Mouse (Mus musculus) kidney, embryonic 16.5 days (tissue): ENCODE measurements around the gene Cysrt1. TPM values are rescaled to one million over a fixed set of nuclear protein-coding genes. Genes with fewer than 3 reads are reported as not detected.

Experiments used
- ATAC-seq: fragments of 200-750 bp; cut with Nextera tagmentation; 2 replicates; pipeline ENCODE4 v1.8.0; 2017; ENCODE audit warnings: moderate TSS enrichment; ENCODE audit not compliant: low FRiP score, low TSS enrichment
- H3K27ac ChIP-seq: fragments of 300-500 bp; sonication (generic); 2 replicates; pipeline ENCODE4 v1.5.1; 2014; ENCODE audit warnings: low read length
- H3K27me3 ChIP-seq: fragments of 300-500 bp; sonication (generic); 2 replicates; pipeline ENCODE4 v1.6.1; 2014; ENCODE audit warnings: low read length, control low read depth, mixed read lengths; ENCODE audit not compliant: insufficient read depth
- H3K36me3 ChIP-seq: fragments of 300-500 bp; sonication (generic); 2 replicates; pipeline ENCODE4 v1.6.1; 2014; ENCODE audit warnings: low read length, control low read depth, mixed read lengths; ENCODE audit not compliant: insufficient read depth
- H3K4me1 ChIP-seq: fragments of 300-500 bp; sonication (generic); 2 replicates; pipeline ENCODE4 v1.6.1; 2014; ENCODE audit warnings: low read length, control low read depth, mixed read lengths; ENCODE audit not compliant: insufficient read depth
- H3K4me2 ChIP-seq: fragments of 300-500 bp; sonication (generic); replicated peaks from 2 replicates; pipeline ENCODE4 v1.6.1; 2014; ENCODE audit warnings: low read depth, low read length
- H3K4me3 ChIP-seq: fragments of 300-500 bp; sonication (generic); 2 replicates; pipeline ENCODE4 v1.5.1; 2014; ENCODE audit warnings: mild to moderate bottlenecking, low read length
- H3K9ac ChIP-seq: fragments of 300-500 bp; sonication (generic); replicated peaks from 2 replicates; pipeline ENCODE4 v1.6.1; 2014; ENCODE audit warnings: low read length
- H3K9me3 ChIP-seq: fragments of 300-500 bp; sonication (generic); 2 replicates; pipeline ENCODE4 v1.6.1; 2016; ENCODE audit warnings: low read length, control low read depth
- WGBS: fragments of 180-500 bp; shearing (Covaris S2); extraction: QIAGEN DNeasy Blood & Tissue Kit; methylation state at CpG from one replicate; pipeline ENCODE4 v1.1.7; 2014; 5-methylcytosine and 5-hydroxymethylcytosine counted together
- polyA plus RNA-seq: library from polyadenylated mRNA; unstranded; fragments of >200 nt; fragmentation: Nextera tagmentation; extraction: Ambion mirVana; gene quantifications from 2 replicates; pipeline ENCODE4 v1.2.1, GENCODE M21; 2015

Gene Cysrt1
- polyA plus RNA-seq, 1 experiment from 2014 or later: 0.30 TPM

- WGBS: 74% methylated on average over 1 of the region's 1 CpGs
- Histone ChIP-seq H3K27me3 (peaks cover 35% of the 10 kb centered on the region), H3K4me2 (no peak overlapping the region), H3K4me3 (no peak overlapping the region), H3K9me3 (no peaks in the 10 kb centered on the region), H3K36me3 (peaks cover 40% of the 10 kb centered on the region), H3K27ac (peak overlapping the region; percentile 35; the same call in 1 of the 2 replicates), H3K9ac (no peak overlapping the region), H3K4me1 (peaks cover 12% of the 10 kb centered on the region; the same call in 1 of the 2 replicates)
- no peak for ATAC-seq
Observed at GRCm38 (mm10) chr2:25286314-25286713, 44.1 kb upstream of the Cysrt1 start.

- ATAC-seq: no peak
Observed at GRCm38 (mm10) chr2:25285551-25285950, 43.3 kb upstream of the Cysrt1 start.

GRCm38 (mm10) chr2:25278928-25279882, 37.0 kb upstream of the Cysrt1 start:
- no peak overlapping the region for H3K4me3 ChIP-seq
- H3K4me1 ChIP-seq: peaks cover 1% of the 10 kb centered on the region; the same call in 1 of the 2 replicates
- H3K9me3 ChIP-seq: no peaks in the 10 kb centered on the region
- H3K27me3 ChIP-seq: no peaks in the 10 kb centered on the region
- 68% methylated on average over 13 of the region's 13 CpGs for WGBS
- no peak overlapping the region for H3K9ac ChIP-seq
- peak; percentile 60; the same call in 1 of the 2 replicates for ATAC-seq
- peaks cover 89% of the 10 kb centered on the region for H3K36me3 ChIP-seq
- H3K27ac ChIP-seq: no peak overlapping the region
- H3K4me2 ChIP-seq: no peak overlapping the region

More at GRCm38 (mm10) chr2:25285551-25285950, 43.3 kb upstream of the Cysrt1 start:
- Histone ChIP-seq H3K4me3 (no peak overlapping the region), H3K9ac (no peak overlapping the region), H3K27me3 (peaks cover 27% of the 10 kb centered on the region), H3K27ac (no peak overlapping the region), H3K4me2 (no peak overlapping the region), H3K4me1 (peaks cover 5% of the 10 kb centered on the region; the same call in 1 of the 2 replicates), H3K9me3 (no peaks in the 10 kb centered on the region), H3K36me3 (peaks cover 46% of the 10 kb centered on the region)
- 91% methylated on average over 2 of the region's 2 CpGs for WGBS

GRCm38 (mm10) chr2:25273010-25273409, 30.8 kb upstream of the Cysrt1 start:
- Histone ChIP-seq H3K4me2 (peak overlapping the region; percentile 97), H3K36me3 (peaks cover 65% of the 10 kb centered on the region), H3K4me3 (peak overlapping the region; percentile 78), H3K27ac (no peak overlapping the region; the same call in 1 of the 2 replicates), H3K9me3 (no peaks in the 10 kb centered on the region), H3K4me1 (peaks cover 23% of the 10 kb centered on the region), H3K9ac (peak overlapping the region; percentile 92), H3K27me3 (no peaks in the 10 kb centered on the region)
- ATAC-seq: no peak
- WGBS: 32% methylated on average over 16 of the region's 16 CpGs

- Histone ChIP-seq H3K4me3 (peak overlapping the region; percentile 78), H3K4me2 (peak overlapping the region; percentile 97), H3K36me3 (peaks cover 60% of the 10 kb centered on the region), H3K9ac (peak overlapping the region; percentile 92), H3K27ac (peak overlapping the region; percentile 64), H3K4me1 (peaks cover 23% of the 10 kb centered on the region), H3K27me3 (no peaks in the 10 kb centered on the region), H3K9me3 (no peaks in the 10 kb centered on the region)
- under 1% methylated on average over 29 of the region's 29 CpGs for WGBS
- ATAC-seq: peak; percentile 79
Observed at GRCm38 (mm10) chr2:25272515-25272914, 30.3 kb upstream of the Cysrt1 start.

GRCm38 (mm10) chr2:25271827-25272511, 29.7 kb upstream of the Cysrt1 start, which contains the start of the genes Ssna1 and Anapc2:
Gene Ssna1 (minus strand): TSS chr2:25272438.
Gene Anapc2 (plus strand): TSS chr2:25272478.
- whole genome bisulfite sequencing: under 1% methylated on average over 47 of the region's 55 CpGs
- peak; percentile 96 for ATAC-seq

GRCm38 (mm10) chr2:25267746-25268309, 25.6 kb upstream of the Cysrt1 start:
- Histone ChIP-seq H3K36me3 (peaks cover 22% of the 10 kb centered on the region), H3K27ac (no peak overlapping the region), H3K9me3 (no peaks in the 10 kb centered on the region), H3K9ac (no peak overlapping the region), H3K4me1 (peaks cover 42% of the 10 kb centered on the region), H3K4me2 (no peak overlapping the region), H3K27me3 (no peaks in the 10 kb centered on the region), H3K4me3 (no peak overlapping the region)
- WGBS: 69% methylated on average over 4 of the region's 4 CpGs
- no peak for ATAC-seq

More at GRCm38 (mm10) chr2:25271827-25272511, 29.7 kb upstream of the Cysrt1 start, which contains the start of the genes Ssna1 and Anapc2:
- H3K4me2 ChIP-seq: peak within 1 kb of the TSS; percentile 97
- H3K27me3 ChIP-seq: no peaks in the 10 kb centered on the region
- H3K36me3 ChIP-seq: peaks cover 55% of the 10 kb centered on the region
- H3K9ac ChIP-seq: peak within 1 kb of the TSS; percentile 92
- H3K4me1 ChIP-seq: peaks cover 27% of the 10 kb centered on the region
- H3K4me3 ChIP-seq: peak within 1 kb of the TSS; percentile 78
- no peaks in the 10 kb centered on the region for H3K9me3 ChIP-seq
- H3K27ac ChIP-seq: peak within 1 kb of the TSS; percentile 84

- no peak for ATAC-seq
- no peak overlapping the region for H3K4me3 ChIP-seq
- H3K27me3 ChIP-seq: no peaks in the 10 kb centered on the region
- no peak overlapping the region for H3K9ac ChIP-seq
- H3K4me1 ChIP-seq: peaks cover 42% of the 10 kb centered on the region
- H3K36me3 ChIP-seq: peaks cover 22% of the 10 kb centered on the region
- H3K9me3 ChIP-seq: no peaks in the 10 kb centered on the region
- H3K27ac ChIP-seq: no peak overlapping the region
- no peak overlapping the region for H3K4me2 ChIP-seq
Observed at GRCm38 (mm10) chr2:25267241-25267640, 25.0 kb upstream of the Cysrt1 start.

GRCm38 (mm10) chr2:25266720-25267119, 24.5 kb upstream of the Cysrt1 start:
- WGBS: 30% methylated on average over 2 of the region's 2 CpGs
- Histone ChIP-seq H3K9me3 (no peaks in the 10 kb centered on the region), H3K4me1 (peaks cover 42% of the 10 kb centered on the region), H3K4me2 (peak overlapping the region; percentile 24), H3K36me3 (peaks cover 22% of the 10 kb centered on the region), H3K27ac (no peak overlapping the region), H3K27me3 (no peaks in the 10 kb centered on the region), H3K9ac (0 out of 2 replicates have a peak overlapping the region, but pooled peaks have one; percentile 33), H3K4me3 (no peak overlapping the region)
- no peak for ATAC-seq
